ENCODE assay signal across 1 mouse cellular context in the genomic region with DNA sequence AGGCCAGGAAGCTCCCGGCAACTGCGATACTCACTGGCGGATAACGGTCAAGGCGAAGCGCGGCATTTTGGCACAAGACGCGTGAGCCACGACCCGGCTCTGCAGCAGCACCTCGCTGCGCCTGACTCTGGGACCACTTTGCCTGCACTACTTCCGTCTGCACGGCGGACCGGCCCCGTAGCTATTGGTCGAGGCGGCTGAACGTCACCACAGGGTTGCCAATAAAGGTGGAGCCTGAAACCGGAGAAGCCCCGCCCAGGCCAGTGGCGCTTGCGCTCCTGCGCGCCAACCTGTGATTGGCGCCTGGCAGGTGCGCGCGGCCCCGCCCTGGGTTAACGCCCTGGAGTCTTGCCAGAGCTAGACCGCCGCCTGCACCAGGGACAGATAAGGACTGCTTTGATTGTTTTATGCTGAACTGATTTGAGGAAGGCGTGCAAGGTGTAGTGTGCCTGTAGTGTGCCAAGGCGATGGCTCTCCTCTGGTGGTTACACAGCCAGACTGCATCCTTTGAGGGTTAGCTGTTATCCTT.
TF ChIP-seq lines count a peak whose summit lies in the region.

TSS of gene Tigar (minus strand) at position 156 of the 529 bp plus-strand sequence.

TF ChIP-seq in MEL, 35 proteins besides CTCF, POLR2A, EP300 and RAD21 (continued from another document):
- no peak for TF ChIP-seq ZC3H11A (IDR thresholded peaks at IDR 0.05; ENCODE audit: low read depth, low read length)
